Mouse (Mus musculus) lung, postnatal 0 days (tissue): ENCODE results near the gene Ewsr1.

ENCODE experiments used
- CTCF ChIP-seq: IDR thresholded peaks from 2 replicates; pipeline ENCODE4 v1.5.1; 2016; ENCODE audit warnings: antibody characterized with exemption, mild to moderate bottlenecking
- EP300 ChIP-seq: IDR thresholded peaks from 2 replicates; pipeline ENCODE4 v1.6.1; 2016; ENCODE audit warnings: antibody characterized with exemption, mild to moderate bottlenecking, control low read depth

- no peak for TF ChIP-seq CTCF
- no peak for TF ChIP-seq EP300
These were observed 47.4 kb downstream of the Ewsr1 start for GRCm38 (mm10) chr11:5051629-5052028.
